Mouse (Mus musculus): ENCODE results near the gene Dpp7. TPM values are rescaled to one million over a fixed set of nuclear protein-coding genes. Genes with fewer than 3 reads are reported as not detected.

Dpp7 gene
- polyA plus RNA-seq, 1 experiment: 25.6 TPM

- Histone ChIP-seq H3K27ac (ENCODE audit: control insufficient read depth, insufficient read depth, low read length) (no peak overlapping the region), H3K27me3 (ENCODE audit: control insufficient read depth, insufficient read depth, low read length) (peaks cover 3% of the 10 kb centered on the region; the same call in 1 of the 2 replicates), H3K4me3 (ENCODE audit: control insufficient read depth, insufficient read depth, low read length) (no peak overlapping the region), H3K4me1 (replicated peaks; ENCODE audit: control insufficient read depth, insufficient read depth, low read length) (peaks cover 5% of the 10 kb centered on the region), H3K36me3 (ENCODE audit: control insufficient read depth, insufficient read depth, low read length) (no peaks in the 10 kb centered on the region)
- TF ChIP-seq CTCF (IDR thresholded peaks at IDR 0.05; ENCODE audit: borderline replicate concordance, control insufficient read depth, extremely low read depth, insufficient read depth, low read length, poor library complexity) (no peak), POLR2A (IDR thresholded peaks at IDR 0.05; ENCODE audit: control insufficient read depth, extremely low read depth, insufficient read depth, low read length, poor library complexity) (no peak)
- 68% methylated on average over 7 of the region's 7 CpGs for WGBS
- no peak for DNase-seq
These were observed 52.1 kb downstream of the Dpp7 start for GRCm38 (mm10) chr2:25303931-25304656.

DNA sequence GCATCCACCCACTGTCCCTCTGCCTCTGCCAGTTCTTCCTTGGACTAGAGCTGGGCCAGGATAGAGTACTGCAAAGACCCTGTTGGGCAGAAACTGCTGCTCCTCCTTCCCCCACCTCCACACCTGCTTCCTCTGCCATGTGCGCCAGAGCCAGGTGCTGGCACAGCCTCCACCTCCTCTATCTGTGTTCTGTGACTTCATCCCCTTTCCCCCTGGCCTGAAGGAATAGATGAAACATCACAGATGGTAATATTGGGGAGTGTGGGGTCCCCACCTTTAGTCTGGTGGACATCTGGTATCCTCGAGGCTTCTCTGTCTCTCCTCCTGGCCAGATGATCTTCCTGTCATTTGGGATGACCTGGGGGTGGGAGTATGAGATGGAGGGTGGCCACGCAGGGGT is 52.7 kb downstream of the Dpp7 start:
- Histone ChIP-seq H3K4me3 (ENCODE audit: control insufficient read depth, insufficient read depth, low read length) (no peak overlapping the region), H3K27me3 (ENCODE audit: control insufficient read depth, insufficient read depth, low read length) (peaks cover 3% of the 10 kb centered on the region; the same call in 1 of the 2 replicates)
- 53% methylated on average over 3 of the region's 3 CpGs for WGBS

More for the DNA sequence above, 52.7 kb downstream of the Dpp7 start:
- no peak for DNase-seq
- no peak for TF ChIP-seq CTCF (IDR thresholded peaks at IDR 0.05; ENCODE audit: borderline replicate concordance, control insufficient read depth, extremely low read depth, insufficient read depth, low read length, poor library complexity)
- TF ChIP-seq POLR2A (IDR thresholded peaks at IDR 0.05; ENCODE audit: control insufficient read depth, extremely low read depth, insufficient read depth, low read length, poor library complexity): no peak
- no peak overlapping the region for H3K27ac ChIP-seq (ENCODE audit: control insufficient read depth, insufficient read depth, low read length)
- peaks cover 5% of the 10 kb centered on the region for H3K4me1 ChIP-seq (replicated peaks; ENCODE audit: control insufficient read depth, insufficient read depth, low read length)
- no peaks in the 10 kb centered on the region for H3K36me3 ChIP-seq (ENCODE audit: control insufficient read depth, insufficient read depth, low read length)

Other genes starting within 250 kb of the Dpp7 start
- gene Nrarp, start 175.6 kb downstream of the Dpp7 start, polyA plus RNA-seq (2012; rRNA removed): 13.7 and 16.9 TPM in 2 replicates
- gene Tor4a, start 159.5 kb downstream of the Dpp7 start, polyA plus RNA-seq (2012; rRNA removed): 90.6 and 94.7 TPM in 2 replicates
- gene Nelfb, start 144.9 kb downstream of the Dpp7 start, polyA plus RNA-seq (2012; rRNA removed): 105 and 115 TPM in 2 replicates
- 0.12 TPM in 1 of 2 replicates, not detected in the other for gene Stpg3, start 141.7 kb downstream of the Dpp7 start, polyA plus RNA-seq (2012; rRNA removed)
- gene Fam166a, start 137.6 kb downstream of the Dpp7 start, polyA plus RNA-seq (2012; rRNA removed): 0.11 and 0.12 TPM in 2 replicates
- 613 and 694 TPM in 2 replicates for gene Tubb4b, start 131.7 kb downstream of the Dpp7 start, polyA plus RNA-seq (2012; rRNA removed)
- gene Slc34a3, start 122.0 kb downstream of the Dpp7 start, polyA plus RNA-seq (2012; rRNA removed): 0.05 and 0.15 TPM in 2 replicates
- 0.05 TPM in 1 of 2 replicates, not detected in the other for gene Rnf224, start 119.6 kb downstream of the Dpp7 start, polyA plus RNA-seq (2012; rRNA removed)
- 3.6 and 4.5 TPM in 2 replicates for gene Rnf208, start 114.1 kb downstream of the Dpp7 start, polyA plus RNA-seq (2012; rRNA removed)
- 1.6 and 2.1 TPM in 2 replicates for gene Cysrt1, start 113.9 kb downstream of the Dpp7 start, polyA plus RNA-seq (2012; rRNA removed)
- 41.1 and 43.0 TPM in 2 replicates for gene AL732309.1, start 109.5 kb downstream of the Dpp7 start, polyA plus RNA-seq (2012; rRNA removed)
- 66.1 and 79.1 TPM in 2 replicates for gene Tmem203, start 100.9 kb downstream of the Dpp7 start, polyA plus RNA-seq (2012; rRNA removed)
- 24.4 and 25.9 TPM in 2 replicates for gene Tprn, start 93.7 kb downstream of the Dpp7 start, polyA plus RNA-seq (2012; rRNA removed)
- gene Ssna1, start 83.9 kb downstream of the Dpp7 start, polyA plus RNA-seq (2012; rRNA removed): 164 and 182 TPM in 2 replicates
- gene Anapc2, start 83.9 kb downstream of the Dpp7 start, polyA plus RNA-seq (2012; rRNA removed): 141 and 144 TPM in 2 replicates
- gene Tmem210, start 68.2 kb downstream of the Dpp7 start, polyA plus RNA-seq (2012; rRNA removed): 0.35 TPM in 1 of 2 replicates, not detected in the other
- 1.0 and 1.6 TPM in 2 replicates for gene Lrrc26, start 66.4 kb downstream of the Dpp7 start, polyA plus RNA-seq (2012; rRNA removed)
- gene Grin1, start 37.2 kb downstream of the Dpp7 start, polyA plus RNA-seq (2012; rRNA removed): 0.50 TPM in 2 replicates
- 23.1 and 26.3 TPM in 2 replicates for gene Man1b1, start 24.0 kb downstream of the Dpp7 start, polyA plus RNA-seq (2012; rRNA removed)
- gene Uap1l1, start 9.3 kb upstream of the Dpp7 start, polyA plus RNA-seq (2012; rRNA removed): 23.0 and 24.4 TPM in 2 replicates
- 29.7 and 45.2 TPM in 2 replicates for gene Sapcd2, start 16.0 kb upstream of the Dpp7 start, polyA plus RNA-seq (2012; rRNA removed)
- gene Entpd2, start 39.5 kb upstream of the Dpp7 start, polyA plus RNA-seq (2012; rRNA removed): 11.7 and 14.0 TPM in 2 replicates
- gene Npdc1, start 43.0 kb upstream of the Dpp7 start, polyA plus RNA-seq (2012; rRNA removed): 28.4 and 30.8 TPM in 2 replicates
- 1.9 and 2.0 TPM in 2 replicates for gene Fut7, start 66.9 kb upstream of the Dpp7 start, polyA plus RNA-seq (2012; rRNA removed)
- gene Abca2, start 72.3 kb upstream of the Dpp7 start, polyA plus RNA-seq (2012; rRNA removed): 86.6 and 100 TPM in 2 replicates
- 11.6 and 17.3 TPM in 2 replicates for gene Clic3, start 100.5 kb upstream of the Dpp7 start, polyA plus RNA-seq (2012; rRNA removed)
- gene Paxx, start 104.7 kb upstream of the Dpp7 start, polyA plus RNA-seq (2012; rRNA removed): 165 and 192 TPM in 2 replicates
- 4.4 and 13.8 TPM in 2 replicates for gene Ptgds, start 113.7 kb upstream of the Dpp7 start, polyA plus RNA-seq (2012; rRNA removed)
- gene Lcn12, start 137.6 kb upstream of the Dpp7 start, polyA plus RNA-seq (2012; rRNA removed): not detected in 2 replicates
- 59.2 and 77.5 TPM in 2 replicates for gene Fbxw5, start 144.4 kb upstream of the Dpp7 start, polyA plus RNA-seq (2012; rRNA removed)
- gene C8g, start 145.4 kb upstream of the Dpp7 start, polyA plus RNA-seq (2012; rRNA removed): 4.7 and 5.0 TPM in 2 replicates
- 47.7 and 49.9 TPM in 2 replicates for gene Traf2, start 190.6 kb upstream of the Dpp7 start, polyA plus RNA-seq (2012; rRNA removed)
- 142 and 152 TPM in 2 replicates for gene Edf1, start 201.5 kb upstream of the Dpp7 start, polyA plus RNA-seq (2012; rRNA removed)
- gene Mamdc4, start 218.5 kb upstream of the Dpp7 start, polyA plus RNA-seq (2012; rRNA removed): 18.9 and 25.8 TPM in 2 replicates
- 73.6 and 94.7 TPM in 2 replicates for gene Phpt1, start 218.9 kb upstream of the Dpp7 start, polyA plus RNA-seq (2012; rRNA removed)
- gene Ajm1, start 225.4 kb upstream of the Dpp7 start, polyA plus RNA-seq (2012; rRNA removed): 7.0 and 7.4 TPM in 2 replicates

All from thymus, adult 2 months (tissue).